Mouse (Mus musculus) lung, adult 2 months (tissue): ENCODE measurements at regions not wholly inside any gene's neighbourhood (a gene's known extent, or its start where the extent isn't known, plus 50 kb on each side); places are given as distances from the start of the nearest gene placed in this dataset.

Experiments used
- CTCF ChIP-seq: fragments of 200-500 bp; IDR thresholded peaks from 2 replicates; pipeline ENCODE4 v1.5.1; 2011; ENCODE audit warnings: mild to moderate bottlenecking, low read length, control low read depth; ENCODE audit not compliant: insufficient read depth
- POLR2A ChIP-seq: fragments of 200-500 bp; IDR thresholded peaks from 2 replicates; pipeline ENCODE4 v1.6.1; 2011; ENCODE audit warnings: low read depth, mild to moderate bottlenecking, control low read depth, low read length, borderline replicate concordance; ENCODE audit errors: extremely low read depth

- TF ChIP-seq CTCF (no peak), POLR2A (no peak)
These were observed 319.3 kb upstream of the Intu start for GRCm38 (mm10) chr3:40211793-40212192.
